Mouse (Mus musculus) left cerebral cortex, adult 8-10 months (tissue): ENCODE measurements at regions not wholly inside any gene's neighbourhood (a gene's known extent, or its start where the extent isn't known, plus 50 kb on each side); places are given as distances from the start of the nearest gene placed in this dataset.
"Not testable (repeated sequence)": the region's sequence is repeated elsewhere in the genome, so short reads cannot be mapped to it uniquely, and the experiment has no call there.

Experiments used
- DNase-seq, 2 experiments: peaks; one replicate each; pipeline ENCODE4 v3.0.0; 2022; ENCODE audit warnings: low spot score in 2 of 2

DNA sequence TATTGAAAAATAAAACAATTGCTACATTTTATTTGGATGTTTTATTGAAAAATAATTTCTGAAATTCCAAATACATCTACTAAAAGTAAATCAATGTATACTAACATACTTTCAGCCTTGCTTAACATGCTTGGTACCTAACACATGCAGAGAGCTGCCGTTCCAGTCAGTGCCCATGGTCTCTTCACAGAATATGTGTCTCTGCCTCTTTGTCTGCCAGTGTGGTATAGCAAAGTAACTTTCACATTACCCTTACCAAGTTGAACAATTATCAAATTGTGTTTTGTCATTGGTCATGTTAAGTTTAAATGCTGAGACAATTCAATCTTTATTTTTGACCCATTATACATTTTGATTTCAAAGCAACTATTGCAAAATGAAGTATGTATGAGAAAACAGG, 1159.2 kb upstream of the Foxg1 start:
- no peak for DNase-seq

- peak in 1 of 2 experiments; percentile 17 for DNase-seq
Measured at GRCm38 (mm10) chr12:48221976-48222800, 1160.3 kb upstream of the Foxg1 start.

- no peak for DNase-seq
Measured at GRCm38 (mm10) chr12:48181831-48182230, 1200.6 kb upstream of the Foxg1 start.

DNA sequence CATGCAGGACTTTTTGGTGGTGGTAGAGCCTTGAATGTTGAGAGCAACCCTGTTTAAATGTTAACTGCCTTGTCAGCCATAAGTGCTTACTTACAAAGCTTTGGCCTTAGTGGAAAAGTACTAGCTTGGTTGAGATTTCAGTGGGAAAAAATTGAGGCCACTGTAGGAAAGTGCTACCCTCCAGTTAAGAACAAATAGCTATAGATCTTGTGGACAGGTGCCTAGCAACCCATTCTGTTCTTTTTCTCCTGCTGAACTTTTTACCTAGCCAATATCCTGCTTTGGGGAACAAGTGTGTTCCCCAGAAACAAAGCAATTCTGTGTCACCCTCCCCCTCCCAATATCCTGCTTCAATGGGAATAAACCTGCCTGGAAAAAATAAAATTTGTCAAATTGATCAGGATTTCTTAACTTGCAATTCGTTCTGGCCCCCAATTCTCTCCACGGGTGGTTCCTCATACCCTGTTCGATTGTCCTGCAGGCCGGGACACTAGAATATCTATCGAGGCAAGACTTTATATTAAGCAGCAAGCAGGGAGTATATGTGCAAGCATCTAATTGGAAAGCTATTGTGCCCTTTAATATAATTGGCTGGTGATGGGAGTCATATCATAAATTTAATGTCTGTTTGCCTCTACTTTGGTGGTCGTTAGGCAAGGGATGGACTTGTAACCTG, 1208.4 kb upstream of the Foxg1 start:
- DNase-seq, result no peak

- no peak for DNase-seq
Measured at GRCm38 (mm10) chr12:48146117-48146516, 1236.3 kb upstream of the Foxg1 start.

DNA sequence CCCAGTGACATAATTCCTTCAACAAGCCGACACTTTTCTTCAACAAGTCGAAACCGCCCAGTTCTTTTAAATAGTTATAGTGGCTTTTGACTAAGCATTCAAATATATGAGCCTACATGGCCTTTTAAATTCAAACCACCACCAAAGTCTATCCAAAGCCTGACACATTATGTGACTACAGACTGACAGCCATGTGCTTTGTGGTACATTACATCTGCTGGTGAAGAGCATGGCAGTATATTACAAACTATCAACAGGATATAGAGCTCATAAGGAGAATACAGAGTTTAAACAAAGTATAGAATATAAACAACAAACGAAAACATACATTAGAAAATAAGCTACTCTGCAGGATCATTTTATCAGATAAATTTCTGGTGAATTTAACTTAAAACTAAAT, 1259.5 kb upstream of the Foxg1 start:
- no peak for DNase-seq

GRCm38 (mm10) chr12:48099727-48100126, 1281.0 kb upstream of the Nova1 start:
- DNase-seq, result no peak

DNA sequence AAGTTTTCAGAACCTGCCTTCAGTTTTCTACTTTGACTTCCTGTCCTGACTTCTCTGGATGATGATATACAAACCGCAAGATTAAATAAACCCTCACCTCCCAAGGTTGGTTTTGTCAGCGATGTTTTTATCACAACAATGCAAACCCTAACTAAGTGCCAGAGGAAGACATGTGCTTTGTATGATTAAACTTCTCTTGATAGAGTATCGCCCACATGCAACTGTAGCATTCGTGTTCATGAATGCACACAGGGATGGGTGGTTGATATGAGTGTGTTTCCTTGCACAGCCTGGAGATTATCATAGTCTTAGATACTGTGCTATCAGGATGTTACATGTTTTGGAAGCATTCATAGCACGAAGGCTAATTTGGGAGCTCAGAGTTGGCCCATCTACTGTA, 1268.3 kb upstream of the Nova1 start:
- no peak for DNase-seq

DNA sequence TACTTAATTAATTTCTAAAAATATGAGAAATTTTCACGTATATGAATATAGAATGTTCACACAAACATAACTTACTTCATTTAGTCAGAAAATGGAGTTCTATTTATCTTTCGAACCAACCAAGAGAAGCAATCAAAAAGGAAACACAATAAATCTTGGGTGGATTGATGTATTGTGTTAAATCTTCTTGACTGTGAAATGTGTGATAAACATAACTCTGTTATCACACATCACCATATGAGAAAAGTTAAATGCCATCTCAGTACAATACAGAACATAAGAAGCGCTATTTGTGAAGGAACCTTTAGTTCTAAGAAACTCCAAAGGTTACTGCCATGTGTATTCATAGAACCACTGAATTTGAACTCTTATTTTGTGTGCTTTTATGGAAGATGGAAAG, 1264.6 kb upstream of the Nova1 start:
- no peak for DNase-seq

- no peak for DNase-seq
Measured at GRCm38 (mm10) chr12:48062620-48062942, 1243.9 kb upstream of the Nova1 start.

GRCm38 (mm10) chr12:48061898-48062619, 1243.3 kb upstream of the Nova1 start:
- no peak for DNase-seq

DNA sequence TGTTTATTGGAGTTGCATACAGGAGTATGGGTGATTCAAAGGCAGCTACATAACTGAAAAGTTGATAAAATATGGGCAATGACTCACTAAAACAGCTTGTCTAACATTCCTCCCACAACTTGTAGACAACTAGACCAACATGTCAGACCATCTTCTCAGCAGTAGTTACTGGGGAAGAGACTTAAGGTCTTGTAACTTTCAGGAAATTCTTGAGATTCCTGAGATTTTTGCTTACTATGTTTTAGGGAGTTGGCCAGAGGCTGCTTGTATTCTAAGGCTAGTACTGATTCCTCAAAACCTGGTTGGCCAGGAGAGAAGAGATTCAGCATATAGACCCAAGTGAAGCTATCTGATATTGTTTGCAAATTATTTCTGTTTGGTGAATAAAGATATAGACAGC, 1201.7 kb upstream of the Nova1 start:
- no peak for DNase-seq

DNA sequence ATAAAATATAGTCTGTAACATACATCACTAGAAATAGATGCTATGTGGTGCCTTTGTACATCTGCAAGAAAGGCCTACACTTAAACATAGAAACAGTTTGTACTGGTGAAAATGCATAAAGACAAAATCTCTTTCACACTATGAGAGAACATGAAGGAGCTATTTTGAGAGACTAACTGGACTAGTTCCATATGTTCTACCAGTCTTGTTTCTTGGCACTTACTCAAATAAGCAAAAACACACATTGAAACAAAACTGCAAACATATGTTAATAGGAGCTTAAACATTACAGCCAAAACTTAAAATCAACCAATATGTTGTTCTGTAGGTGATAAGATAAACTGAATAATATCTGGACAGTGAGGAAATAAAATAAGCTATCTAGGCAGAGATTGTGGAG, 1157.1 kb upstream of the Nova1 start:
- DNase-seq, result no peak

DNA sequence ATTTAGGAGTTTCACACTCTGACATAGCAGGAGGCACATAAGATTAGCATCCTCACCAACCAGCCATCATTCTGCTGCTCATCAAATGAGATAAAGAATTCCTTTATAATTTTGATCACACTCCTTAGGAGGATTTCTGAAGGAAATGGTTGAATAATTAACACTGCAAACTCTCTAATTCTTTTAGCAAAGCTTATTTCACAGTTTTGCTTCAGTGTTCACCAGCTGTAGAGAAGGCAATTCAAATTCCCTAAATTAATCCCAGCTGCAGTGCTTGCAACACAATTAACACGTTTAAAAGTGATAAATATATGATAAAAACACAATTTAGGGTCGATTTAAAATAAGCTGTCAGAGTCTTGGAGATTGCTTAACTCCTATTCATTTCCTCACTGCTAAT, 1150.9 kb upstream of the Nova1 start:
- no peak for DNase-seq

DNA sequence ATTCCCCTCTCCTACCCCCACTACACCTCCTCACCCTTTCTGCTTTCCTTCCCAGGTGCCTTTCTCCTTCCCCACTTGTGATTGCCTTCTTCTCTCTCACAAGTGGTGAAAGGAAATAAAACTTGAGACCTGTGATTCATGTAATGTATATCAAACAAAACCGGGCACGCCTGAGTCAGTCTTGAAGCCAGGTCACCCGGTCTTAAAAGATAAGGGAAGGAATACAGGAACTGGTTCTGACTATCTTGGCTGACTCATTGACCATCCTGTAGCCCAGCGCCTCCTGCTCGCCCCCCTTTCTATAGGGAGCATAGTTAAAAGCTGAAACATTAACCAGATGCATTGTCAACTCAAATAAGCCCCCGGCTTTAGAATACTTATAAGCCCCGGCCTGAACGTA, 1135.6 kb upstream of the Nova1 start:
- DNase-seq, result no peak

DNA sequence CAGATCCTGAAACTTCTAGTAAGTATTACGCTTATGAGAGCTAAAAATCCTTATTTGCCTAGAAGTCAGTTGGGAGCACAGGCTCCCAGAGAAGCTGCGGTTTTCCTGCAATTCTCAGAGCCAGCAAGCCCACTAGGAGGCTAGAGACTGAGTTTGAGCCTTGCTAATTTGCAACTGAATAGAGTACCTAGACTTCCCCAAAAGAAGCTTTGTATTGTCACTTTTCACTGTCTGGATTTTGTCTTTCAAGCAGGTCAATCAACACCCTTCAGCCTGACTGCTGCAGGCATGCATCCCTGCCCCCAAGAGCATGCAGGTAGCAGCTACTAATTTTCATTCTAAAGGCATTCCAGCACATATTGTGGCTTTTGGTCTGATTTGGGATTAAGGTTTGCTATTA, 1120.8 kb upstream of the Nova1 start:
- DNase-seq, result not testable (repeated sequence)

DNA sequence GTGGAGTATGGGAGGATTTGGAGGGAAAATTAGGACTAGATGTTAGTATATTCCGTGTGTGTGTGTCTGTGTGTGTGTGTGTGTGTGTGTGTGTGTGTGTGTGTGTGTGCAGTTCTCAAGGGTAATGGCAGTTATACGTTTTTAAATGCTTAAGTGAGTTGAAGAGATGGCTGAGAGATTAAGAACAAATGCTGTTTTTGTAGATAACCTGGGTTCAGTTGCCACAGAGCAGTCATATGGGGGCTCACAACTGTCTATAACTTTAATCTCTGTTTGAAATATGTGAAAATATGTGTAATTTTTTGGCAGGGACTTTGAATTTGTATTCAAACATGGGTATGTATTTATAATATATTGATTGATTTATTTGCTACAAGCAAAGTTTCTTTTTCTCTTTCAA, 1108.3 kb upstream of the Nova1 start:
- DNase-seq, result no peak
